Mouse (Mus musculus) stomach, postnatal 0 days (tissue): ENCODE measurements at regions not wholly inside any gene's neighbourhood (a gene's known extent, or its start where the extent isn't known, plus 50 kb on each side); places are given as distances from the start of the nearest gene placed in this dataset.

Experiments
- CTCF ChIP-seq: IDR thresholded peaks from 2 replicates; pipeline ENCODE4 v1.5.1; 2016; ENCODE audit warnings: antibody characterized with exemption, low read depth, mild to moderate bottlenecking, moderate library complexity
- EP300 ChIP-seq: optimal IDR thresholded peaks from 2 replicates; pipeline ENCODE3; 2016; ENCODE audit warnings: antibody characterized with exemption

GRCm38 (mm10) chr10:99681932-99682331, 77.5 kb downstream of the Csl start:
- no peak for TF ChIP-seq CTCF
- TF ChIP-seq EP300 = no peak
